Mouse (Mus musculus): ENCODE data around the gene Samd4. TPM values are rescaled to one million over a fixed set of nuclear protein-coding genes. Genes with fewer than 3 reads are reported as not detected.

Gene Samd4
- total RNA-seq, 1 experiment from 2014 or later: 20.4 TPM

DNA sequence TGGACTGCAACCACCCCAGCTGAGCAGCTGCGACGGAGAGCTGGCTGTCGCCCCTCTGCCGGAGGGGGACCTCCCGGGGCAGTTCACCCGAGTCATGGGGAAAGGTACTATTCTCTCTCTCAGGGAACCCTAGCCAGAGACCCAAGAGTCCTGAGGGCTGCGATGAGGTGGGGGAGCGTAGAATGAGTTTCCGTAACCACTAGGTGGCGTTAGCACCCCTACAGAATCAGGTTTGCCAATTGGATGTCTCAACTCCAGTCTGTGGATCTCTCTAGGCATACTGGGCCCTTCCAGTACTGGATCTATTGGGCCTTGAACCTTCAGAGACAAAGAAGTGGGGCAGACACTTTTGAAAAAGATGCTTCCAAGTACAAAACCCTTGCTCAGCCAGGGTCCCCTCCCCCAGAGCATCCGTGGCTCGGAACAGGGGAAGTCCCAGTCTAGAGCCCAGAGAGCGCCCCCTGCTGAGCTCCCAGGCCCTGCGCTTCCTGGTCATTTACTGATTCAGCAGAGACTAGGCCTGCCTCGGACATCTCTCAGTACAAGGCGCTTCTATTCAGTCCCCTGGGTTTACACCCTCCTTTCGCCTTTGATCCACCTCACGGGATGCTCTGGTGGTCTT, 191.5 kb downstream of the Samd4 start:
- DNase-seq: peak; percentile 40

DNA sequence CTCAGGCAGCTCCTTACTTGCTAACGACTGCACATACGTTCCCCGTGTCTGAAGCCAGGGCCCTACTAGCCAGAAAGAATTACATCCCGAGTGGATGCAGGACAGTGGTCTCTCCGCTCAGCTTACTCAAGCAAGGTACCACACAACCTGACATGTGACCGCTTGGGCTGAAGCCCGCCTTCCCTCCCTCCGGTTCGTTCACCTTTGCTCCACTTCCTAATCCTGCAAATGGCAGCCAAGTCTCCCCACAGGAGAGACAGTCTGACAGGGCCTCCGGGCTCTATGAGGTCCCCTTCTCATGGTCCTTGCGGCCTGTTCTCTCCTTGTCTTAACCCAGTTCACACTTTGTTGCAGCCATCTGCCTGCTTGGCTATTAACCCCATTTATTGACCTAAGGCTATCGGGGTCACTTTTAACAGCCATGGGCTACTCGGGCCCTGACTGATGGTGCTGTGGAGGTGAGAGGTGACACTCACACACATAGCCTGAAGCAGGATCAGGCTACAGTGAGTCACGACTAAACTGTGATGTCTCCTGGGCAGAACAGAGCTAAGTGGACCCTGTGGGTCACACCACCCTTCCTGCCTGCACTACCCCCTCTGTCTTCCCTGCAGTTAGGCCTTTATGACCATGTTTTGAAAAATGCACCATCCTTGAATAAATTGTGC, 192.5 kb downstream of the Samd4 start:
- no peak for DNase-seq

DNA sequence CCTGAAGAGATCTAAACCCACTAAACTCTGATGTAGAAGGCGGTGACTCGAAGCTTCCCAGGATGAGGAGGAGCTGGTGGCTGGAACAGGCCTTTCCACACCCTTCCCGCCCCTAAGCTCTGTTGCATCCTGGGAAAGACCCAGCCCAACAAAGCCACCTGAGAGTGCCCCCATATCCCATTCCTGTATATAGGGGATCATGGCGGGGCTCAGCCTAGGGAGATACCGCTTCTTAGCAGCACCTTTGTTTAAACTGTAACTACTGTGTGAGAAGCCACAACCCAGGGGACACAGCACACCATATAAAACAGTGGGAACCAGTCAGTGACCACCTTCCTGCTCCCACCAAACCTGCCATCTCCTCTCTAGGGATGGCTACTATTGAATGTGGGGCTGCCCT, 193.2 kb downstream of the Samd4 start:
- DNase-seq: no peak

DNA sequence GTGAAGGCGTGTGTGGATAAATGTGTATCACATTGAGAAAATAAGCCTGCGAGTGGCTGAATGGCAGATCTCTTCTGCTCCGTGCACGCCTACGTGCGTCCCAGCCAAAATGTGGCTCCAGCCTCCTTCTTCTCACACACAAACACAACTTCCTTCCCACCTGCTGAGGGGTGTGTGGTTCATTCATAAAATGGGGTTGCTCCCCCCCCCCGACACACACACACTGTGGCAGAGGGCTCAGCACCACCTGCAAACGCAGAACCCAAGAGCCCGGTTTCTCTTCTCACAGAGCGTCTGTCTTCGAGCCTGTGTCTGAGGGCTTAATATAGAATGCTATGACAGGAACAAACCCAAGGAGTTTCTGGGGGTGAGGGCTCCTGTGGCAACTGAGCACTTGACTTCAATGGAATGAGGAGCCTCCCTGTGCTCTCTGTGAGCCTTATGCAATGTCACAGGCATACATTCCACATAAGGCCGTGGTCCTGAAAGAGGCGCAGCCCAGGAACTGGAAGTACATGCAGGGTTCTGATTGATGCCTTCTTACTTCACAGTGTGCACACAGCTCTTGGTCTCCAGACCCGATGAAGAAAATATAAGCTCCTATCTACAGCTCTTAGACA, 194.4 kb downstream of the Samd4 start:
- no peak for DNase-seq

DNA sequence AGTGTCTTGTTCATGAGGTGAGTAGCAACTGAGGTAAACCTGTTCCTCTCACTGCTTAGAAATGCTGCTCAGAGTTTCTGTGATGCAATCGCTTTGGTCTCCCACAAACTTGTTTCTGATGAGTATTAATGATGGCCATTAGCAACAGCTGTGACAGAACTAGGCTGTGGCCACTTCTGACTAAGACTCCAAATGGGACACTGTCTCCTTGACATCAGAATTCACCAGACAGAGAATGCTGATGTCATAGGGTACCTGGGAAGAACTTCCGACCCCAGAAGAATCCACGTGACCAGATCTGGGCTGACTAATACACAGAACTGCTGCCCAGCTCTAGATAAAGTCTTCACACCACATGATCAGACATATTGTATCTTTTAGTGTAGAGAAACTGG, 194.9 kb downstream of the Samd4 start:
- DNase-seq: no peak

DNA sequence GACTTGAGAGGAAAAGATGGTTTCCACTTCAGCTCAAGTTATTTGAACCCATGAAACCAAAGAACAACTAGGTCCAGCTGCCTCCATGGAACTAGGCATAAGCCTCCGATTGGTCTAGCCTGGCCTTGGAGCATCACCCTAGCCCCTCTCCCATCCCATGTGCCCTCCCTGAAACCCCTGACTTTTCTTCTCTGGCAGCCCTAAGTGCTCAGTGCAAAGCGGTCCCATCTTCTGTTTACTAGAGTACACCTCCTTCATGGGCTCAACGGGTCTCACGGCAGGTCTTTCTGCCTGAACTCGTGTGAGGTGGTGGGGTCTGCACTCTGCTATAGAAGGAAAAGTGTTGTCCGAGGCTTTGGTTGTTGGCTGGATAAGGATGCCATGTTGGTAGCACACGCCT, 197.3 kb downstream of the Samd4 start:
- DNase-seq: no peak

DNA sequence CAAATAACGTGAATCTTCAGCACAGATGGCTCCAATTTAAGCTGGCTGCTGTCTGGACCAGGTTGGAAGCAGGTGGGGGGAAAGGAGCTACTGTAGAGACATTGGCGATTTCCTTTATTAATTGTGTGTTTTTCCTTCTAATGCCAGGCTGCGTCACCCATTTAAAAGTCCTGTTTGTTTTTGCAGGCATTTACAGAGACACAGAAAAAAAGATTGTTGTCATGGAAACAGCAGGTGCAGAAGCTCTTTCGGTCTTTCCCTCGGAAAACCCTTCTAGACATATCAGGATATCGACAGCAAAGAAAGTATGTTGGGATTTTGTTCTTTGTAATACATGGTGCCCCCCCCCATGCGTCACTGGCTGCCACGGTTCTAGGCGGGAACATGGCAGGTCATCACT, 200.7 kb downstream of the Samd4 start:
- no peak for DNase-seq

DNA sequence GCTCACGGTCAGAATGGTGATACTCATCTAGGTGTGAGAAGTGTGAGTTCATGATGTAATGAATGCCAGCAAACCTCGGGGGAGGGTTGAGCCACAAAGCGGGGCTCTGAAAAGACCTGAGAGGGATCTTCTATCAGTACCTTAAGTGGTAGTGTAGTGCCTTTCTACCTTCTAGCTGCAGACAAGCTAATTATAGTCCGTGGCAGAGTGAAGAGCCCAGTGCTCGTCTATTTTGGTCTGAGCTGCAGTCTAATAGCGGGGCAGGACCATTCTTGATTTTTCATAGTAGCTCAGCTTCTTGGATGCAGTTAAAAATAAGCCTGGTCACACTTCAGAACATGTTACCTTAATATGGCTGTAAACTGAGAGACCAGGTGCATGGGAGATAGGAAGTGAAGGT, 201.2 kb downstream of the Samd4 start:
- no peak for DNase-seq

DNA sequence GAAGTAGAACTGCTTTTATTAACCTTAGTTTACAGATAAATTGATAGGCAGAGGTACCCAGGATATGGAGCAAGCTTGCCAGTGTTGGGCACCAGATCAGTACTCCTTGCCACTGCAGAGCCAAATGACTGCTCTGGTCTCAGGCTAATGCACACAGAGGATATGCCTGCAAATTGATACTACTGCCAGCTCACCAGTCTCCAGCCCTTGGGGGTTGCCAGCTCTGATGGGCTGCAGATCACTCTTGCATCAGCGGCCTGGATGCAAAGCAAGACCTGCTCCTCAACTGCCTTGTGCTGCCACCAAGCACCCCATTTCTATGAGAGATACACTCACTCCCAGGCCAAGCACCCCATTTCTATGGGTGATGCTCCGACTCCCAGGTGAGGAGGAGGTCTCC, 202.0 kb downstream of the Samd4 start:
- DNase-seq: no peak

DNA sequence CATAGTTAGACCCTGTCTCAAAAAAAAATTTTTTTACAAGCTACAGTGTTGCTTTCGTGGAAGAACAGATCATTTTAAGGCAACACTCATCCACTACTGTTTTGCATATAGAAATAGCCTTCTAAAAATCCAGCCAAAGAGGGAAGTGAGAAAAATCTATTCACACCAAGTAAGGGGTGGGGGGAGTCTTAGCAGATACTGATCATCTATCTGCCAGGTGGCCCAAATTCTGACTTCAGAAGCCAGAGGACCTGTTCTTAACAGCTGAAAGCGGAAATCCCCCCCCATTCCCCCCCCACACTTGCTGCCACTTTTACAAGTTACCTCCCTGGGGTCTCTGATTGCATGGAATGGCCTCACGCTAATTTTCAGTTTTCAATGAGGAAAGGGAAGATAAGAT, 203.5 kb downstream of the Samd4 start:
- no peak for DNase-seq

DNA sequence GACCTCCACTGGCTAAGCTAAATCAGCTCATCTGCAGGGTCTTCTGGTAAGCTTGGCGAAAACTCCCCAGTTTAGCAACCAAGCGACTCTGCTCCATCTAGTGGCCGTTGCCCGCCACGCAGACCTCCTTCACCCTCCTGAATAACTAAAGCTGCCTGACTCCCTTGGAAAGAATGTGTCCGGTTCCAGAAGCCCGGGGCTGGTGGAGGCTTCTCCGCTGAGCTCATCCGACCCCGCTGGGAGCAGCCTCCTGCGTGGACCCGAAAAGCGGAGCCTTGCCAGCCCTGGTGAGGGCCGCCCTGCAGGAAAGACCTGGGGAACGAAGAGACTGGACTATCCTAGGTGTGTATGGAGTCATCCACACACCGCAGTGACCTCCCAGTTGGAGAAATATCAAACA, 204.1 kb downstream of the Samd4 start:
- peak; percentile 74 for DNase-seq

DNA sequence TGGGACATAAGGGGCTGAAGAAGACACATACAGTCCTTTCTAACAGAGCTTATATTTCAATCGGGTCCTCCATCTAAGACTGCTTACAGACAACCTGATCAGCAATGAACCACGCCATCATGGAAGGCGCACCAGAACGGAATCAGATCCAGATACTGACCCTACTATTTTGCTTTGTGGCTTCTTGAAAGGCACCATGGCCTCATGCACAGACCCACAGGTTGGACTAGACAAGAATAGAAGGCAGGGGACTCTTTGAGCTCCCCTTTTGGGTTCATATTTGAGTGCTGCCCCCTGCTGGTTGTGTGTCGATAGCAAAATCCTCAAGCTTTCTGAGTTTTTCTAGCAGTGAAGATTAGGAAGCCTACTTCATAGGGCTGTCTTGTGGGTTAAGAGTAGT, 204.5 kb downstream of the Samd4 start:
- DNase-seq: peak; percentile 78

DNA sequence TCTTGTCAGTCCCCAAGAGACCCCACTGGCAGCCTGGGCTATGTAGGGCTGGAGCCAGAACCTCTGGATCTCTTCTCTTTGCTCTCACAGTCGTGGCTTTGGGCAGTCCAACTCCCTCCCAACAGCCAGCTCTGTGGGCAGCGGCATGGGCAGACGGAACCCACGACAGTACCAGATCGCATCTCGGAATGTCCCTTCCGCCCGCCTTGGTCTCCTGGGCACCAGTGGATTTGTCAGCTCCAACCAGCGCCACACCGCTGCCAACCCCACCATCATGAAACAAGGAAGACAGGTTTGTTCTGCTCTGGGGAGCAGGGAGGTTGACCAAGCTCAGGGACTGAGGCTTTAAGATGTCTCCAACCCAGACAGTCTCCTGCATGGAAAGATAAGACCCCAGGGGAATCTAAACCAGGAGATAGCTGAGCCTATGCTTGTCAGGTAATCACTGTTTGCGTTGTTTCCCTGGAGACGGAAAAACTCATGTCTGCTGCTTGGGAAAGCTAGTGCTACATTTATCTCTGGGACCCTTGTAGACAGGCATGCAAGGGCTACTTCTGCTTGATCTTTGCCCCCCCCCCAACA, 205.1 kb downstream of the Samd4 start:
- DNase-seq: no peak

DNA sequence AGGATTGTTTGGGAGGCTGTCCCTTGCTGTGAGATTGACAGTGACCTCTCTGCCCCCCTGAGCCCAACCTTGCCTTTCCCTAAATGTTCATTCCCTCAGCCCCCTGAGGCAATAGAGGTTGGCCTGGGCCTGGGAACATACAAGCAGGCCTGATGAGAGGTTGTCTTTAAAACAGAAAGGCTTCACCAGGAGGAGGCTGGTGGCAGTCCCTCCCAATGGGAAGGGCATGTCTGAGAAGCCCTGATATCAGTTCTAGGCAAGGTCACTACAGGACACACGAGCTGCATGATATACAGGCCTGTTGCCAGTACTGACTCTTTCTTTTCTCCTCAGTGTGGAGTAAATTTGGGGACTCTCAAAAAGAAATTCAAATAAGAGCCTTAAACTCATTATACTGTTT, 205.7 kb downstream of the Samd4 start:
- no peak for DNase-seq

DNA sequence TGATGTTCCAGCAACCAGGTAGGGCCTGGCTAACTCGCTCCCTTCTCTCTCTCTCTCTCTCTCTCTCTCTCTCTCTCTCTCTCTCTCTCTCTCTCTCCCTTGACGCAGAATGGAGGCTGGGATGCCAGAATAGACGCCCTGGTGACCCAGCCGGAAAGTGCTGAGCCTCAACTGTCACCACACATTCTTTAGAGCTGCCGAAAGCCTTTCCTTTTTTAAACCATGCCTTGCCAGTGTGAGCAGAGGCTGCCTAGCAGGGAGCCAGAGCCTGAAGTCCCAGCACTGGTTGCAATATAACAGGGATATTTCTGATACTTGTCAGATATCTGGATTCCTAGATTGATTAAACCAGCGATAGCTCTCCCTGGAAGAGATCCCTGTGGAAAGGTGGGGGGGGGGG, 206.5 kb downstream of the Samd4 start:
- DNase-seq: no peak

DNA sequence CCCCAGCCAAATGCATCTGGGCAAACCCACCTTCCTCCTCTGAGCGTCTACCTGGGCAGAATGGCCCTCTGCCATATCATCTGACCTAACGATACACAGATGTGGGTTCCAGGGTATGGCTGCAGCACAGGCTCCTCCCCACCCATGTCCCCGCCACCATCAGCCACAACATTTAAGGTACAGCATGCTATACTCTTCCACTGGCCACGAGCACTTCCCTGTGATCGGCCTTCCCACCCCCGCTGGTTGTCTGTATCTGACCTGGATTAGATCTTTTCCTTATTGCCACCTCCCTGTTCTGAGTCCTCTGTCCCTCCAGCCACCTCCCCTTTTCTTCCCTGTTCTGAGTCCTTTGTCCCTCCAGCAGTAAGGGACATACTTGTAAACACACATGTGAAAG, 209.3 kb downstream of the Samd4 start:
- DNase-seq: no peak

DNA sequence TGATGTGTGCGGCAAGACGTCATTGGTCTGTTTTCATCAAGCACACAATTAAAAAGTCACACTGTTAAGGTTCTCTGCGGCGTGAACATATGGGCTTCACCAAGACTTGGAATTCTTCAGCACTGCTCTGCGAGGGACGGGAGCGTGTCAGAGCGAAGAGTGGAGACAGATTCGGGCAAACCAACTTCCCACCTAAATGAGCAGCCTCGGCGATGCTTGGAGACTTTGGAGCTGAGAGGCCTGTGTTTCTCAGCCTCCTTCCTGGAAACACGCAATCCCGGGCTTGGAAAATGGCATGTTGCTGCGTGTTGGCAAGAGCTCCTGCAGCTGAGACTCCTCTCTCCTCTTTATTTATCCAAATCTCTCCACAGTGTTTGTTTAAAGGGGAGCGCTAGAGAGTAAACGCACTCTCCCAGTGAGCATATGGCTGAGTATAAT, 210.7 kb downstream of the Samd4 start:
- no peak for DNase-seq

DNA sequence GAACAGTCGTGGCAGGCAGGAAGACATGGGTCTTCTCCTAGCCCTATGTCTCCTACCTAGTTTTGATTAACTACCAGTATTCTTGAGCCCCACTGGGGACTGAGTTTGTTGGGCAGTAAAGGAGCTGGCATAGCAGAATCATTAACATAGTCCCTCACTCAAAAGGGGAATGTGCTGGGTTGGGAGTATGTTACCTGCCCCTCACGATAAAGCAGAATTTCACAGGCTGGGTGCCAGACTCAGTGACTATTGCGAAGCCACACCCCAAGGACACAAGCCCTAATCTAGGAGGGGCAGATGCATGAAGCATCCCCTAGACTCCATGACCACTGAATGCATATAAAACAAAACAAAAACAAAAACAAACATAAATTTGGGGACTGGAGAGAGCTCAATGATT, 212.4 kb downstream of the Samd4 start:
- no peak for DNase-seq

DNA sequence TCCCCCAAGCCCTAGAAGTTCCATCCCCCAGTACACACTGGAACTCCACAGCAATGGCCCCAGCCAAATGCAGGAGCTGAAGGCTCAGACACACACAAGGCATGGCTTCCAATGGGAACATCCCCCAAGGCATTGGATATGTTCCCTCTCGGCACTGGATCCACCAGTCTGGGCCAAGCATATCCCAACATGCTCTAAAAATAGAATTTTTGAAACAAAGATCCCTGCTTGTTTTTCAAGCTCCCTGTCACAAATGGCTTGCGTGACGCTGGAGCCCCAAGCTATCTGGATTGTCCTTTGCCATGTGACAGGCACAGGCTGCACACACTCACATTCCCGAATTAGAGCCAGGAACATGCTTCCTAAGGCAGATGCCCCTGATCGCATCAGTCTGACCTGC, 213.7 kb downstream of the Samd4 start:
- DNase-seq: no peak

DNA sequence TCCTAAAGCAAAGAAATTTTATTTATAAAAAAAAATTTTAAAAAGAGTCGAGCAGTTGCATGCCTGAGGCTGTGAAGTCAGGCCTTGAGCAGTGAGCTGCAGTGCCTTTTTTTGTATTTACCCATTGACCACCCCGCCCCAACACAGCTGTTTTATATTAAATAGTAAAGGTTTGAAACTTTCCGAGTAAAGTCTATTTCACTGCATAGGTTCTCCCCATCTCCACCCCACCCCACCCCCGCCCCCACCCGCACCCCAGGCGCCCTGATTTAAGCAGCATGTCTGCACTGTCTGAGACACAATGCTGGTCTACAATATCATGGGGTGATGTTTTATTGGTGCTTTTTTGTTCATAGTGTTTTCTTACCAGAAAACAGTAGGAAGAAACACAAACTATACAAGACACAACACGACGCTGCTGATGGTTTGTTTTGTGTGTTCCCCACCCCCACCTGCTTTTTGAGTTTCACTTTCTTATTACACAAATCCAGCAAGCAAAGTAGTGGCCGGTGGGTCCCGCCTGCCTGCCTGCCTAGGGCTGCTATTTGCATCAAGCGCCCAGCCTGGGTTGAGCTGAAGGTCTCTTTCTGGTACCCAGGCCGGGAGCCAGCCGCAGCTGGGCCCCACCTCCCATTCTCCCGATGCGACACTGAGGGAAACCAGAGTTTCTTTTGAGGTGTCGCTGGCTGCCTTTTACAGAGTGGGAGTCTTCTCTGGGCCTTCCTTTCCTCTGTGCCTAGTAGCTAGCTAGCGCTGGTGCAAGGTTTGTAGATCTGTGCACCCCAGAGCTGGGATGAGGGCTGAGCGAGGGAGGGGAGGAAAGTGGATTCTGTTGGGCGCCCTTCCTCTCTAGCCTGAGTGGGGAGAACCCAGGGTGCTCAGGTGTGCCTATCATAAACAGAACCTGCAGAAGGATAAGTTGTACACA, 221.9 kb downstream of the Samd4 start:
- DNase-seq: no peak

DNA sequence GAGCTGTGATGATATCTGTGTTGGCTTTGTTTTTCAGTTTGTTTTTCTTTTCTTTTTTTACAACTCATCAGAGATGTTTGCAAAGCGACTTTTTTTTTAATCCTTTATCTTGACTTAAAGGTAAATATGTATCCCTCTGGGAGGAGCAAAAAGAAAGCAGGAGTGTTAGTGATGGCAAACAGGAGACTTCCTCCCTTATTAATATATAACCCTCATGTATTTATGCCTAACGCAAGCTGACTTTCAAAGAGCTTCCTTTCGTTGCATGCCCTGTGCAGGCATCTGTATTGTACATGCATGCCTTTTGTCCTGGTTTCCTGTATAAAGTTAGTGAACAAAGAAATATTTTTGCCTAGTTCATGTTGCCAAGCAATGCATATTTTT, 222.5 kb downstream of the Samd4 start:
- no peak for DNase-seq

DNA sequence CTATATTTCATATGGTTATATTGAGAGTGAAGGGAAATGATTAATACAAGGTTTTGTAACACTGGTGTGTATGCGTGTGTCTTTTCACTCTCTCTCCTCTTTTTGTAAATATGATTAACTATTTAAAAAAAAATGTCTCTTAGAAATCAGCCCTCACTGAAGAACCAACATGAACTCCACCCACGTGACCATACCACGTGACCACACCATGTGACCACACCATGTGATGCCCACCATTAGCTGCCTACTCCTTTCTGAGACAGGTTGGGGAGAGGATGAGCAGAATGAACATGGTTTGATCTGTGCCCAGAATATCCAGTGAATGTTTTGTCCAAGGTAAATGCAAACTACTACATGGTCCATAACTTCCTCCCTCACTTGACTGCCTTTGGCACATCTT, 223.1 kb downstream of the Samd4 start:
- DNase-seq: no peak

DNA sequence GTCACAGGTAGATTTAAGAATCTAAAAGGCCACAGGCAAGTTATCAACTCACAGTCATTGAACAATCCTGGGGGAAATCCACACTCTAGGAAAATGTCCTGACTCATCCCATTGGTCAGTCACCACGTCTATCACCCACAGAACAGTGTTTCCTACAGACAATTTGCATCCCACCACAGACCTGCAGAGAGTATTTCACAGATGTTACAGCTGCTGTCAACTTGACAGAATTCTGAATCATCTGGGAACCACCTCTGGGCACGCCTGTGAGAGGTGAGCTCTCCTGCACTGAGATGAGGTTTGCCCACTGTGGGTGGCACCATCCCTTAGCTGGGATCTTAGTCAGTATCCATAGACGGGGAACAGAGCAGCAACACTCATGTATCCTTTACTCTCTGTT, 224.8 kb downstream of the Samd4 start:
- no peak for DNase-seq

Measured in adrenal gland, postnatal 25 days (tissue).